Mouse (Mus musculus): ENCODE measurements at regions not wholly inside any gene's neighbourhood (a gene's known extent, or its start where the extent isn't known, plus 50 kb on each side); places are given as distances from the start of the nearest gene placed in this dataset.

GRCm38 (mm10) chr4:7987781-7988180, 251.1 kb downstream of the Car8 start:
- Histone ChIP-seq H3K9ac (no peak overlapping the region), H3K4me1 (no peaks in the 10 kb centered on the region), H3K4me2 (replicated peaks) (no peak overlapping the region), H3K27ac (no peak overlapping the region), H3K36me3 (no peaks in the 10 kb centered on the region), H3K27me3 (no peaks in the 10 kb centered on the region), H3K4me3 (no peak overlapping the region), H3K9me3 (no peaks in the 10 kb centered on the region)
- ATAC-seq (ENCODE audit: low FRiP score, low read depth), result no peak
- WGBS, result 85% methylated on average over 1 of the region's 1 CpGs

- Histone ChIP-seq H3K27me3 (no peaks in the 10 kb centered on the region), H3K4me3 (no peak overlapping the region), H3K9ac (no peak overlapping the region), H3K27ac (no peak overlapping the region), H3K4me1 (no peaks in the 10 kb centered on the region), H3K9me3 (no peaks in the 10 kb centered on the region), H3K36me3 (no peaks in the 10 kb centered on the region), H3K4me2 (replicated peaks) (no peak overlapping the region)
- no peak for ATAC-seq (ENCODE audit: low FRiP score, low read depth)
- WGBS, result 69% methylated on average over 3 of the region's 3 CpGs
Observed at GRCm38 (mm10) chr4:7987346-7987745, 251.5 kb downstream of the Car8 start.

- Histone ChIP-seq H3K36me3 (no peaks in the 10 kb centered on the region), H3K4me2 (replicated peaks) (no peak overlapping the region), H3K9ac (no peak overlapping the region), H3K4me1 (no peaks in the 10 kb centered on the region), H3K27ac (no peak overlapping the region), H3K4me3 (no peak overlapping the region), H3K9me3 (no peaks in the 10 kb centered on the region), H3K27me3 (no peaks in the 10 kb centered on the region)
- WGBS, result 88% methylated on average over 6 of the region's 6 CpGs
- ATAC-seq (ENCODE audit: low FRiP score, low read depth), result no peak
Observed at GRCm38 (mm10) chr4:7984814-7985213, 254.0 kb downstream of the Car8 start.

DNA sequence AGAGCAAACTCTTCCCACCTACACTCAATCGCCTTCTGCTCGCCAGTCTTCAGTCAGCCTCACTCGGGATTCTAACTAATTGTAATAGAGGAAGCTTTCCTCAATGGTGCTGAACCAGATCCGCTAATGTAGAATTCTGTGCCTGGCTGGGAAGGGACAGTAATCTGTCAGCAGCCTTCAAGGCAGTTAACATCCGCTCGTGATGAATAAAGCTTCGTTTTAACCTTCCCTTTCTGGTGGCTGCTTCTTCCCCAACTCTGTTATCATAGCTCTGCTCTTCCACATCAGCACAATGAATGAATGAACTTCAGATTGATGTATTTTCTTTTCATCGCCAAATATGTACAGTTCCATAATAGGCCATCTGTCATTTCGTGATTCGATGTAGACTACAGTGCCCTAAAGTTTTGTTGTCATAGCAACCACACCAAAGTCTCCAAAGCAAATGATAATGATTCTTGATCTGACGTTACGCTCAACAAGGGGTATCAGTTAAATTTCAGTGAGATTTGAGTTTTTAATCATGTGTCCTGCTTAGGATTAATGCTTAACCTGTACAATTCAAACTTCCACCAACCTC, 259.0 kb downstream of the Car8 start:
- ATAC-seq (ENCODE audit: low FRiP score, low read depth), result no peak
- 0 out of 2 replicates have a peak, but pooled peaks cover 9% of the 10 kb centered on the region for H3K4me1 ChIP-seq
- H3K36me3 ChIP-seq, result no peaks in the 10 kb centered on the region
- H3K9ac ChIP-seq, result no peak overlapping the region
- H3K9me3 ChIP-seq, result no peaks in the 10 kb centered on the region
- 86% methylated on average over 12 of the region's 12 CpGs for WGBS
- H3K27ac ChIP-seq, result no peak overlapping the region
- no peak overlapping the region for H3K4me3 ChIP-seq
- H3K4me2 ChIP-seq (replicated peaks), result no peak overlapping the region
- no peaks in the 10 kb centered on the region for H3K27me3 ChIP-seq

DNA sequence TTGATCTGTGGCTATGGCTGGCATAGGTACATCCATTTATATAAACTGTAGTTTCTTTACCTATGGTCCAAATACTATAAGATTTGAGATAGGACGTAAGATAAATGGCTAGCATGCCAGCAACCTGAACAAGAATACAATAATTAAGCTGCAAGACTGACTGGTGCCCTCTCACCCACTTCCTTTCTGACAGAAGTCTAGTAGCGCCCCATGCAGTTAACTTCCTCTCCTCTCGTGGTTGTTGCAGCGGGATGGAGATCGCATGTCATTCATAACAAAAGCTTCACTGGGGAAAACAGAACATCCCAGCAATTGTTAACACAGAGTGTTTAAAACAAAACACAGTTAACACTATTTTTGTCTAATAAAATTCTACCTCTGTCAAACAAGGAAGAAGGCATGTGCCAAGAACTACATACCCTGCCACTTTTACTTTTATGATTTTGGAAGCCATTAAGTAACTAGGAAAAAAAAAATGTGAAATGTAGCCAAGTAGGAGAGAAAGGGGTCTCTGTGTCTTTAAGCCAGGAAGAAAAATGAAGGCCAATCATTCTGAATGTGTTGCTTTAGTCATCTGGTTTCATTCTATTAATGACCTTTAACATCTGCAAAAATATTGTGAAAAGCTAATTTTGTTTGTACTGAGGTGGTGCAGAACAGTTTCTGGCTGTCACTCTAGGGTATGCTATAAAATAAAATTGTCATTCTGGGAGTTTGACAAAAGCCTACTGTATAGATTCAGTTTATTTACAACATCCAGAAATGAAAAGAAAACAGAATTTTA, 261.0 kb downstream of the Car8 start:
- ATAC-seq (ENCODE audit: low FRiP score, low read depth), result peak; percentile 85
- H3K36me3 ChIP-seq, result no peaks in the 10 kb centered on the region
- H3K27me3 ChIP-seq, result no peaks in the 10 kb centered on the region
- no peak overlapping the region for H3K27ac ChIP-seq
- no peak overlapping the region for H3K4me3 ChIP-seq
- H3K9me3 ChIP-seq, result no peaks in the 10 kb centered on the region
- 0 out of 2 replicates have a peak, but pooled peaks cover 9% of the 10 kb centered on the region for H3K4me1 ChIP-seq
- H3K9ac ChIP-seq, result no peak overlapping the region
- no peak overlapping the region for H3K4me2 ChIP-seq (replicated peaks)
- WGBS, result 44% methylated on average over 5 of the region's 5 CpGs

DNA sequence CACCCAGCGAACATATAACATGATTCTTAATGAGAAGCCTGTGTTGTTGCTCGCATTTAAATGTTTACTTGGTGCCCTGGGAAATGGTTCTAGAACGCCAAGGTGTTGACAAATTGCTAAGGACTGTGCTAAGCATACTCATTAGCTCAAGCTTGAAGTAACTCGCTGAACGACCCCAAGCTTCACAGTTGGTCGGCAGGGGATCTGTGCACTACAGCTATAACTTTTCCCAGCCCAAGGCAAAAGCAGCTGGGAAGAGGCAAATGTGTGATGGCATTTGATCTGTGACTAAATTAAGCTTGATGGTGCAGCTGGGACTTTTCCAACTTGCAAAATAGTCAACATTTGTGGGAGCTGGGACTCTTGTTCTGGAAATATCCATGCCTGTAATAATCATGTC, 268.6 kb downstream of the Car8 start:
- Histone ChIP-seq H3K36me3 (no peaks in the 10 kb centered on the region), H3K27me3 (no peaks in the 10 kb centered on the region), H3K9me3 (no peaks in the 10 kb centered on the region), H3K27ac (no peak overlapping the region), H3K4me3 (no peak overlapping the region), H3K9ac (no peak overlapping the region), H3K4me1 (peaks cover 7% of the 10 kb centered on the region; the same call in 1 of the 2 replicates), H3K4me2 (replicated peaks) (no peak overlapping the region)
- 27% methylated on average over 6 of the region's 6 CpGs for WGBS
- ATAC-seq (ENCODE audit: low FRiP score, low read depth), result peak; percentile 66; the same call in 1 of the 2 replicates

- H3K36me3 ChIP-seq, result no peaks in the 10 kb centered on the region
Observed at GRCm38 (mm10) chr4:7965663-7966062, 273.2 kb downstream of the Car8 start.

DNA sequence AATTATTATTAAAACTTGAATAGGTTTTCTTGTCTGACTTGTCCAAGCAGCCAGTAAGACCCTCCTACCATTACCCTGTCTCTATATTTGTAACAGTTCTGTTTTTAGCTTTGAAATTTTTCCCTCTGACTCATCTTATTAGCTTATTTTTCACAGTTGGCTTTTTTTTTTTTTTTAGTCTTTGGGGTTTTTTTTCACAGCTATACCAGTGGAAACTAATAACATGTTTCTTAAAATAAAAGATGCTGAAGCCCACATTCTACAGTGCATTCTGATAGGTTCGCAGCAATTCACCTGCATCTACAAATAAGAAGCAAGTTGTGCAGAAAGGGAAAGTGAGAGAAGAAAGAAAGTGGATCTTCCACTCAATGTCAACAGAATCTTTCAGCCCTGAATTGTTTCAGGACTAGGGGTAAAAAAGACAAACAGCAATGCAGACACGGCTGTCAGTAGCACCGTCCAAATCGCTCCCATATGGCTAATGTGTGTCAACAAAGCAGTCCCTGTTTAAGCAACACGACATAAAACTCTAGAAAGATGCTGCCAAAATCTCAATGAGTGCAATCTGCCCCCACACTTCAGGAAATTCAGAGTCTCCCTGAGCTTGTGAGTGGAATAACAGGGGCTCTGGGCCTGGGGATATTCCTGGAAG, 277.2 kb downstream of the Car8 start:
- Histone ChIP-seq H3K9ac (no peak overlapping the region), H3K27me3 (no peaks in the 10 kb centered on the region), H3K4me1 (no peaks in the 10 kb centered on the region; the same call in 1 of the 2 replicates), H3K4me3 (no peak overlapping the region), H3K36me3 (no peaks in the 10 kb centered on the region), H3K4me2 (replicated peaks) (no peak overlapping the region), H3K9me3 (no peaks in the 10 kb centered on the region), H3K27ac (no peak overlapping the region)
- peak; percentile 72 for ATAC-seq (ENCODE audit: low FRiP score, low read depth)
- 45% methylated on average over 5 of the region's 5 CpGs for WGBS

More at GRCm38 (mm10) chr4:7965663-7966062, 273.2 kb downstream of the Car8 start:
- H3K4me3 ChIP-seq, result no peak overlapping the region
- no peaks in the 10 kb centered on the region for H3K27me3 ChIP-seq
- H3K27ac ChIP-seq, result no peak overlapping the region
- H3K9me3 ChIP-seq, result no peaks in the 10 kb centered on the region
- no peak overlapping the region for H3K9ac ChIP-seq
- 94% methylated on average over 5 of the region's 5 CpGs for WGBS
- no peak overlapping the region for H3K4me2 ChIP-seq (replicated peaks)
- ATAC-seq (ENCODE audit: low FRiP score, low read depth), result no peak
- H3K4me1 ChIP-seq, result peaks cover 7% of the 10 kb centered on the region; the same call in 1 of the 2 replicates

DNA sequence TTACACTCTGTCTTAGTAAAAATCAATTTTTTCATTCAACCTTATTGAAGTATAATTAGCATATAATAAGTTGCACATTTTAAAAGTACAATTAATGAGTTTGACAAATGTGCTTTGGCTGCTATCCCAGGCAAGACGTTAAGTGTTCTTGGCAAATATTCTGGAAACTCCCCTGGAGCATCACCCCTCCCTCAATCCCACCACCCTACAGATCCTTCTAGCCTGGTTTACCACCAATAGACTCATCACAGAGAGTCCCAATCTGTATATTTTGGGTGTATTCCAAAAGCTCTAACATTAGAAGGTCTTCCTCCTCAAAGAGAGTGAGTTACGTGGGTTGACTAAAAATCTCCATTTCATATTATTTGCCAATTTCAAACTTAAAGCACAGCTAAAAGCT, 278.5 kb downstream of the Car8 start:
- WGBS, result 61% methylated on average over 2 of the region's 2 CpGs
- no peak overlapping the region for H3K9ac ChIP-seq
- H3K27ac ChIP-seq, result no peak overlapping the region
- no peaks in the 10 kb centered on the region for H3K36me3 ChIP-seq
- H3K4me3 ChIP-seq, result no peak overlapping the region
- H3K9me3 ChIP-seq, result no peaks in the 10 kb centered on the region
- no peak overlapping the region for H3K4me2 ChIP-seq (replicated peaks)
- ATAC-seq (ENCODE audit: low FRiP score, low read depth), result no peak
- no peaks in the 10 kb centered on the region; the same call in 1 of the 2 replicates for H3K4me1 ChIP-seq
- no peaks in the 10 kb centered on the region for H3K27me3 ChIP-seq

GRCm38 (mm10) chr4:7948020-7948419, 290.8 kb downstream of the Car8 start:
- Histone ChIP-seq H3K9ac (no peak overlapping the region), H3K4me1 (0 out of 2 replicates have a peak, but pooled peaks cover 5% of the 10 kb centered on the region), H3K4me2 (replicated peaks) (no peak overlapping the region), H3K36me3 (no peaks in the 10 kb centered on the region), H3K27ac (no peak overlapping the region), H3K4me3 (no peak overlapping the region), H3K27me3 (no peaks in the 10 kb centered on the region), H3K9me3 (no peaks in the 10 kb centered on the region)
- no peak for ATAC-seq (ENCODE audit: low FRiP score, low read depth)
- WGBS, result 68% methylated on average over 1 of the region's 1 CpGs

- WGBS, result 59% methylated on average over 2 of the region's 2 CpGs
- no peak overlapping the region for H3K27ac ChIP-seq
- no peak overlapping the region for H3K4me3 ChIP-seq
- no peak for ATAC-seq (ENCODE audit: low FRiP score, low read depth)
- H3K36me3 ChIP-seq, result no peaks in the 10 kb centered on the region
- H3K9me3 ChIP-seq, result no peaks in the 10 kb centered on the region
- H3K27me3 ChIP-seq, result no peaks in the 10 kb centered on the region
- no peak overlapping the region for H3K9ac ChIP-seq
- no peak overlapping the region for H3K4me2 ChIP-seq (replicated peaks)
- H3K4me1 ChIP-seq, result no peaks in the 10 kb centered on the region
Observed at GRCm38 (mm10) chr4:7921503-7921902, 317.3 kb downstream of the Car8 start.

GRCm38 (mm10) chr4:7913191-7913590, 325.6 kb downstream of the Car8 start:
- H3K27me3 ChIP-seq, result no peaks in the 10 kb centered on the region
- no peak overlapping the region for H3K4me2 ChIP-seq (replicated peaks)
- H3K4me3 ChIP-seq, result no peak overlapping the region

More at GRCm38 (mm10) chr4:7913191-7913590, 325.6 kb downstream of the Car8 start:
- Histone ChIP-seq H3K4me1 (no peaks in the 10 kb centered on the region), H3K9ac (no peak overlapping the region), H3K9me3 (no peaks in the 10 kb centered on the region), H3K27ac (no peak overlapping the region), H3K36me3 (no peaks in the 10 kb centered on the region)
- WGBS, result 86% methylated on average over 2 of the region's 2 CpGs
- no peak for ATAC-seq (ENCODE audit: low FRiP score, low read depth)
